Mouse (Mus musculus) inflammation-experienced regulatory T-cells, adult 6 months (primary cell): ENCODE data around the gene Gm49394. TPM values are rescaled to one million over a fixed set of nuclear protein-coding genes. Genes with fewer than 3 reads are reported as not detected.

Experiments
- ATAC-seq: one replicate; pipeline ENCODE4 v1.8.0; 2017
- polyA plus RNA-seq, 3 experiments: library from polyadenylated mRNA; unstranded; fragments of 100-300 nt; shearing (Covaris generic); gene quantifications; one replicate each; pipeline ENCODE4 v1.2.1; 2017

The Gm49394 gene
- polyA plus RNA-seq, result not detected

GRCm38 (mm10) chr7:142669751-142670625, at the start of gene Gm49394:
Gene Gm49394 (minus strand): TSS chr7:142669942.
- no peak for ATAC-seq

GRCm38 (mm10) chr7:142714783-142715498, 45.2 kb upstream of the Gm49394 start:
- no peak for ATAC-seq

GRCm38 (mm10) chr7:142706873-142707272, 37.1 kb upstream of the Gm49394 start:
- ATAC-seq, result no peak

- no peak for ATAC-seq
These were observed 29.7 kb upstream of the Gm49394 start for GRCm38 (mm10) chr7:142699334-142699860.

GRCm38 (mm10) chr7:142678611-142679010, 8.9 kb upstream of the Gm49394 start:
- ATAC-seq, result no peak

- no peak for ATAC-seq
These were observed 5.9 kb upstream of the Gm49394 start for GRCm38 (mm10) chr7:142675644-142676043.

- no peak for ATAC-seq
These were observed 5.4 kb upstream of the Gm49394 start for GRCm38 (mm10) chr7:142675141-142675540.

- no peak for ATAC-seq
These were observed 2.4 kb upstream of the Gm49394 start for GRCm38 (mm10) chr7:142672120-142672519.

- no peak for ATAC-seq
These were observed 1.3 kb upstream of the Gm49394 start for GRCm38 (mm10) chr7:142671067-142671466.

- ATAC-seq, result no peak
These were observed 1.4 kb downstream of the Gm49394 start for GRCm38 (mm10) chr7:142668328-142668727.

- ATAC-seq, result no peak
These were observed 2.2 kb downstream of the Gm49394 start for GRCm38 (mm10) chr7:142667521-142667920.

- ATAC-seq, result no peak
These were observed 3.1 kb downstream of the Gm49394 start, which contains the start of gene Igf2 for GRCm38 (mm10) chr7:142666659-142667058. Gene Igf2 (minus strand): TSS chr7:142666816.

GRCm38 (mm10) chr7:142666109-142666508, 3.6 kb downstream of the Gm49394 start:
- no peak for ATAC-seq

GRCm38 (mm10) chr7:142665364-142665763, 4.4 kb downstream of the Gm49394 start:
- ATAC-seq, result no peak

GRCm38 (mm10) chr7:142664465-142665029, 5.2 kb downstream of the Gm49394 start:
- no peak for ATAC-seq

- no peak for ATAC-seq
These were observed 5.8 kb downstream of the Gm49394 start for GRCm38 (mm10) chr7:142663931-142664421.

GRCm38 (mm10) chr7:142663151-142663550, 6.6 kb downstream of the Gm49394 start:
- ATAC-seq, result no peak

- no peak for ATAC-seq
These were observed 7.9 kb downstream of the Gm49394 start for GRCm38 (mm10) chr7:142661811-142662210.

- ATAC-seq, result no peak
These were observed 8.7 kb downstream of the Gm49394 start for GRCm38 (mm10) chr7:142661046-142661445.

- no peak for ATAC-seq
These were observed 9.1 kb downstream of the Gm49394 start for GRCm38 (mm10) chr7:142660651-142660945.

- ATAC-seq, result no peak
These were observed 9.7 kb downstream of the Gm49394 start for GRCm38 (mm10) chr7:142659767-142660650.

GRCm38 (mm10) chr7:142659181-142659681, 10.5 kb downstream of the Gm49394 start:
- ATAC-seq, result no peak
